Mouse (Mus musculus) kidney, postnatal 10 days (tissue): ENCODE data around the gene Bcl2l1.

Experiments
- DNase-seq: peaks from one replicate; pipeline ENCODE4 v3.0.0; 2021; ENCODE audit warnings: mixed read lengths

Bcl2l1 gene

GRCm38 (mm10) chr2:152734984-152735383, 96.5 kb downstream of the Bcl2l1 start:
- peak; percentile 99 for DNase-seq

DNA sequence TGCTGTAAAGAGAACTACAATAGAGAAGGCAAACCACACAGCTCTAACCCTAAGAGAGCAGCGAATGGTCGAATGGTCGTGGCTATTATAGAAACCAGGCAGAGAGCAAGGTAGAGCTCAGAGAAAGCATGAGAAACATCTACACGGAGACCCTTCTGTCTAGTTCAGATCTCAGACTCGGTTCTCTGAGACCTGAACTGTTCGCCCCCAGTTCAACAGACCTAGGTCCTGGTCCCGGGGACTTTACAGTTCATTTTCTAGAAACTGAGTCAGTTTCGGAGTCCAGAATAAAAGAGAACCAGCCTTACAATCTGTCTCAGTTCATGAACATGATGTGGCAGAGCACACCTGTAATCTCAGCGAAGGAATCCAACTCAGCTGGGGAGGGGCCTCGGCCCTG, 97.0 kb downstream of the Bcl2l1 start:
- DNase-seq = no peak

DNA sequence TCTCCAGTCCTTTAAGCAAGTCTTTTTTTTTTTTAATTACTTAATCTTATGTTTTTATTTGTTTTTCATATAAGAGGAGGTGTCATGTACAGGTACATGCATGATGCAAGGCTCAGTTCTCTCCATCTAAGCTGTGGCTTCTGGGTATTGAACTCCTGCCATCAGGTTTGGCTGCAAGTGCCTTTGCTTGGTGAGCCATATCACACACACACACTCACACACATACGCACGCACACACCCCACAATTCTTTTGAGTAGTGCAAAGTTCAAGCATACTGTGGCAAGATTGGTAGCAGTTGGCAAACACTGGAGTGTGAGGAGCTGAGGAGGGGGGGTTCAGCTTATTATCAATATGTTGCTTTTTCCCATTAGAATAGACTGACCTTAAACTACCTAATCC, 98.3 kb downstream of the Bcl2l1 start:
- peak; percentile 43 for DNase-seq
